In the genomic region with DNA sequence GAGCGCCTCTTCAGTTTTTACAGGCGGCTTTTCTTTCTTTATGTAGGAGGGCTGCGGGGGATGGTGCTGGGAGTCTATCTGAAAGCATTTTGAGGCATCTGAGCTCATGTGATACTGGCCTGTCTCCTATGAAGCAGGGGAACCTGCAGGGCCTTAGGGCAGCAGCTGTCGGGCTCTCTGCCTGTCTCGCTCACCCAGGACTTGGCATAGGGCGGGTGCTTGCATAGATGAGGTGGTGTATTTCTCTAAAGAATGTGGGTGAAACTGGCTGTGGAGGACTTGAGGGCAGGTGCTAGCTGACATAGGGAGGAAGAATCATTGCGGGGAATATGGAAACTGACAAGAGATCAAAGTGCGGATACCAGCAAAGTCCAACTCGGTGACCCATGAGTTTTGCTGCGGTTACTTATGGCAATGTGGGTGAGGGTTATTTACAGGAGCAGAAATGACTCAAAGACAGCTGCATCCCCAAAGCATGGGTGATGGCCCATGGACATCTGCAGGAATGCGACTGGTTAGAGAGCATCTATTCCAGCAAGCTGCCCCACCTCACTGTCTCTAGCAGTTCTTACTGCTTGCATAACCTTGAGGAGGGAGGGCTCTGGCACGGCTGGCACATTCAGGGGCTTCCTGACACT, we compare ENCODE assay signal across 13 mouse cellular contexts. TPM values are rescaled to one million over a fixed set of nuclear protein-coding genes. Genes with fewer than 3 reads are reported as not detected.
DNase-seq lines count a peak whose midpoint lies in the region; ATAC-seq lines count a peak whose summit lies in the region.
"Had no signal": no experiment of that assay in that cellular context is flagged by ENCODE, and none has a peak within 500 bp of the region (broad histone marks: within the 10 kb centered on the region; RNA-seq: fewer than 3 reads in every experiment).

No protein-coding gene starts in this region.

- peak; percentile 59 for ATAC-seq in common myeloid progenitor, adult 5-6 weeks (replicated peaks; ENCODE audit: low read depth, poor library complexity, severe bottlenecking)
- ATAC-seq in intestine, embryonic 16.5 days = peak; percentile 67
- peak; percentile 55; the same call in 1 of the 2 replicates for ATAC-seq in midbrain, embryonic 15.5 days (replicated peaks)
- ATAC-seq in erythroid progenitor cell, adult 5-6 weeks (replicated peaks; ENCODE audit: low FRiP score, poor library complexity, severe bottlenecking) = no peak

- no peaks in the 10 kb centered on the region for H3K36me3 ChIP-seq in intestine, embryonic 16.5 days (ENCODE audit: control insufficient read depth, insufficient read depth, low read length)
- H3K36me3 ChIP-seq in midbrain, embryonic 15.5 days (replicated peaks) = no peaks in the 10 kb centered on the region
- H3K36me3 ChIP-seq: limb, embryonic 15.5 days; midbrain, embryonic 12.5 days had no signal

- no peak overlapping the region for H3K9ac ChIP-seq in intestine, embryonic 16.5 days (ENCODE audit: low read depth, low read length)
- no peak overlapping the region for H3K9ac ChIP-seq in midbrain, embryonic 15.5 days
- H3K9ac ChIP-seq: limb, embryonic 15.5 days; midbrain, embryonic 12.5 days had no signal

- H3K4me3 ChIP-seq in intestine, embryonic 16.5 days (ENCODE audit: low read length) = no peak overlapping the region
- no peak overlapping the region for H3K4me3 ChIP-seq in midbrain, embryonic 15.5 days
- H3K4me3 ChIP-seq: limb, embryonic 15.5 days; midbrain, embryonic 12.5 days had no signal

- 49% methylated on average over 12 of the region's 12 CpGs for WGBS in intestine, embryonic 16.5 days
- 54% methylated on average over 12 of the region's 12 CpGs for WGBS in midbrain, embryonic 15.5 days

- no peak overlapping the region for H3K4me2 ChIP-seq in intestine, embryonic 16.5 days (ENCODE audit: low read depth, low read length)
- no peak overlapping the region for H3K4me2 ChIP-seq in midbrain, embryonic 15.5 days
- H3K4me2 ChIP-seq: limb, embryonic 15.5 days; midbrain, embryonic 12.5 days had no signal

- peaks cover 12% of the 10 kb centered on the region for H3K4me1 ChIP-seq in intestine, embryonic 16.5 days (ENCODE audit: control insufficient read depth, insufficient read depth, low read length)
- peaks cover 13% of the 10 kb centered on the region for H3K4me1 ChIP-seq in midbrain, embryonic 15.5 days
- H3K4me1 ChIP-seq: limb, embryonic 15.5 days had no signal

- intact Hi-C loops in heart, postnatal 25 days (cut with DNase I) = no loop called here

- no peak overlapping the region for H3K27ac ChIP-seq in intestine, embryonic 16.5 days (ENCODE audit: low read length)
- H3K27ac ChIP-seq in midbrain, embryonic 15.5 days = peak overlapping the region; percentile 61
- H3K27ac ChIP-seq: limb, embryonic 15.5 days; midbrain, embryonic 12.5 days had no signal

- no peaks in the 10 kb centered on the region for H3K9me3 ChIP-seq in intestine, embryonic 16.5 days (ENCODE audit: control insufficient read depth, low read length)
- H3K9me3 ChIP-seq in midbrain, embryonic 15.5 days = no peaks in the 10 kb centered on the region
- H3K9me3 ChIP-seq: limb, embryonic 15.5 days; midbrain, embryonic 12.5 days had no signal

- no peaks in the 10 kb centered on the region for H3K27me3 ChIP-seq in intestine, embryonic 16.5 days (replicated peaks; ENCODE audit: control insufficient read depth, insufficient read depth, low read length)
- H3K27me3 ChIP-seq in midbrain, embryonic 15.5 days (replicated peaks) = no peaks in the 10 kb centered on the region

- peak; percentile 43 for DNase-seq in layer of hippocampus, adult 9-11 months
- DNase-seq in layer of hippocampus, postnatal 36 days = no peak
- no peak for DNase-seq in heart, postnatal 25 days (ENCODE audit: low spot score)
- no peak for DNase-seq in gastrocnemius, postnatal 25 days
- DNase-seq: adrenal gland, postnatal 14 days; heart, postnatal 4 days had no signal

RNA-seq across cellular contexts. Expression of a gene that starts 8.4 kb away (rescaled TPM):
- 10 to 100 TPM; 28.7 to 32.6 TPM for total RNA-seq in layer of hippocampus, postnatal 36 days (2021)
- not detected in 2 replicates for total RNA-seq in common myeloid progenitor, adult 5-6 weeks (2017)
- 0.04 and 0.06 TPM in 2 replicates for polyA plus RNA-seq in intestine, embryonic 16.5 days (2015; fragmentation: Nextera tagmentation; extraction: Ambion mirVana)
- 2.6 and 2.8 TPM in 2 replicates for polyA plus RNA-seq in midbrain, embryonic 15.5 days (2015; fragmentation: Nextera tagmentation; extraction: Ambion mirVana)
- total RNA-seq in heart, postnatal 25 days (2021) = not detected
- 1.7 TPM in 1 of 2 replicates, not detected in the other for total RNA-seq in erythroid progenitor cell, adult 5-6 weeks (2015; ENCODE audit: low replicate concordance)
- 0.08 and 0.77 TPM in 2 replicates for total RNA-seq in erythroid progenitor cell, adult 5-6 weeks (2017; ENCODE audit: low replicate concordance)
- not detected for total RNA-seq in gastrocnemius, postnatal 25 days (2021)
- total RNA-seq: heart, postnatal 4 days; MEL had no signal

Comparison
In these comparisons a context has a peak if more than half of its experiments do, and no peak if none do; other contexts are left out.
1. RNA of a gene that starts 8.4 kb away (total RNA-seq): 28.7 to 32.6 TPM in layer of hippocampus, postnatal 36 days; 0.08 to 1.7 TPM in erythroid progenitor cell, adult 5-6 weeks, not detected in heart, postnatal 25 days, not detected in common myeloid progenitor, adult 5-6 weeks and not detected in gastrocnemius, postnatal 25 days; every median in the first group is over 10 times any median in the second.